Mouse (Mus musculus): Measurements from ENCODE around the gene Dpep2nb.
A peak's percentile ranks its signal among the peaks of the same experiment; 100 is the strongest.
"Not testable (repeated sequence)": the region's sequence is repeated elsewhere in the genome, so short reads cannot be mapped to it uniquely, and the experiment has no call there.

The Dpep2nb gene

GRCm38 (mm10) chr8:106005875-106006274, at the start of gene Dpep2nb:
Gene Dpep2nb (minus strand): TSS chr8:106005975.
- no peak for DNase-seq (ENCODE audit: low spot score)

- no peak for DNase-seq (ENCODE audit: low spot score)
Measured at GRCm38 (mm10) chr8:106055038-106055437, 49.3 kb upstream of the Dpep2nb start.

GRCm38 (mm10) chr8:106054190-106054811, 48.5 kb upstream of the Dpep2nb start:
- peak; percentile 85 for DNase-seq (ENCODE audit: low spot score)

DNA sequence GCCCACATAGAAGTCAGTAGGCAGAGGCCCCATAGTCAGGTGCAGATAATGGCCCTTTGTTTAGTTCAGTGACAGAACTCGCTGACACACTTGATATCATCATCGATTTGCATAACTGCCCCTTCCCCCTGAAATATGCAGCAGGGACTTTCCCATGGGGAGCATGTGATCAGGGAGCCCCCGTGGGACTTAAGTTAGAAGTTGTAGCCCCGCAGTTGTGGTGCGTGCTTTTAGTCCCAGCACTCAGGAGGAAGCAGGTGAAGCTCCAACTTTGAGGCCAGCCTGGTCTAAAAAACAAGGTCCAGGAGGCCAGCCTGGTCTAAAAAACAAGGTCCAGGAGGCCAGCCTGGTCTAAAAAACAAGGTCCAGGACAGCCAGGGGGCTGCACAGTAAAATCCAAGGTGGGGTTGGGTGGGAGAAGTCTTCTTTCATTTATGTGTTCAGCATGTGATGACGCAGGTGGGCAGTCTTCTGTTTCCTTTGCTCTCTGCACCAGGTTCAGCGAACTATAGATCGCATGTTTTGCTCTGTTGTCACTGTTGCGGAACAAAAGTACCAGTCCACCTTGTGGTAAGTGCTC, 46.8 kb upstream of the Dpep2nb start:
- DNase-seq (ENCODE audit: low spot score), result peak; percentile 55

DNA sequence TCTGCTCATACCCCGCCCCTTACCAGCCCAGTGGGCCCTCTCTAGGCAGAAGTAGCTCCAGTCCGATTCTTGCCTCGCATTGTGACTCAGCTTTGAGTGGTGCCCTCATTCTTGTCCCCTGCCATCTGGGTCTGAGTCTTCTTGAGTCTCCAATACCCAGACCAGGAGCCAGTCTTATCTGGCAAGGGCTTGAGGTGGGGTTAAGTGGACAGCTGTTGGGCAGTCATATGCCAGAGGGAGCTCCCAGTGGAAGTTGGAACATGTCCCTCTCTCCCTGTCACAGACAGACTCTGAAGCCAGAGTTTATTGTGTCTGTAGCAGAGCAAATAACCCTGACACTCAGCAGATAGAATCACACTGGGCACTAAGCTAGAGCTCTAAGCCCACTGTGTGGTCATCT, 45.3 kb upstream of the Dpep2nb start:
- no peak for DNase-seq (ENCODE audit: low spot score)

- DNase-seq (ENCODE audit: low spot score), result no peak
Measured at GRCm38 (mm10) chr8:106049840-106050239, 44.1 kb upstream of the Dpep2nb start.

DNA sequence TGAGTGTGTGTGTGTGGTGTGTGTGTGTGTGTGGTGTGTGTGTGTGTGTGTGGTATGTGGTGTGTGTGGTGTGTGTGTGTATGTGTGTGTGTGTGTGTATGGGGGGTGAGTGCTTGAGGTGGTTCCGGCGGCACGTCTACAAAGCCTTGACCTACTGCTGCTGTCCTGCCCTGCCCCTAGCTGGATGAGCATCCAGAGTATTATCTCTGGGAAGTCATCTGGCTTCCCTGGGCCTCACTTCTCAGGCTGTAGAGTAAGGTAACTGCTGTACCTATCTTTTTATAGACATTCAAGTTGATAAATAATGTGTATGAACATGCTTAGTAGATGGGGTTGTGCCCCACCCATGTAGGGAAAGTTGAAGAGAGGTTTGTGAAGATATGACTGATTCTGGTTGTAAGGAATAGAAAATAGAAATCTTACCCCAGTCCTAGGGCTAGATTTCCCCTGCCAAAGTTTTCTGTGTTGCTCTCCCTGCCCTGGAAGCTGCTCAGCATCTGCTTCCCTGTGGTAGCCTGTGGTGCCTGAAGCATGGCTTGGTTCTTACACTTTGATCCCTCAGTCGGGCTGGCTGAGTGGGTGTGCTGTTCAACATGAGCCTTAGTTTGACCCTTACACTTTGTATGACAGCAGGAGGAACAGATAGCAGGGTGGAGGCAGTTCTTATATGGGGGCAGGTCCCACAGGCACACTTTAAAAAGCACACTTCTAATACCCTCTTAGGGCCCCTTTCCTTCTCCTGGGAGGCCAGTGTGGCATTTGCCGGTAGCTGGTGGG, 42.3 kb upstream of the Dpep2nb start:
- no peak for DNase-seq (ENCODE audit: low spot score)

DNA sequence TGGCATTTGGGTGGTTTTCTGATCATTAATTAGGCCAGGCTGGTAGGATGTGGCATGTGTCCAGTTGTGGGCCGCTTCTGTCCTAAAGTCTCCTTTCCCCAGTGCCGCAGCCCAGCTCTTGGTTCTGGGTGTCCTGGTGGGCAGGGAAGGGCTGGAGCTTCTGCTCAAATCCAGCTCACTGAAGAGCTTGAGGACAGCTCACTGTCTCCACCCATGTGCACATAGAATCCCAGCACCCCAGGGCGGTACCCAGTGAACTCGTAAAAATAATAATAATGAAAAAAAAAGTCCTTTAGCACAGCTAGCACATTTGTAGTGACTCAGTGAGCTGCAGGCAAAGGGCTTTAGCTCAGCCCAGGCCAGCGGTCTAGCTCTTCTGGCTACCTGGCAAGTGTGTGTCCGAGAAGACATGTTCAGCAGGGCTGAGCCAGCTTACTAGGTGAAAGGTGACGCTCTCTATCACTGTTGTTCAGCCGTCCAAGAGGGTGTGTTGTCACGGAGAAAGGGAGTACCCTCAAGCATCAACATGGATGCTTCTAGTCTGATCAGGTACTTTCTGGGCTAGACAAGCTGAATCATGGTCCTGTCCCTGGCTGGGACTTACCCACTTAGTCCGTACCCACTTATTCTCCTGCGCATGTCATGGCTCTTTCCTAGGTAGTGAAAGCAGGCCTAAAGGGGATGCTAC, 41.2 kb upstream of the Dpep2nb start:
- DNase-seq (ENCODE audit: low spot score), result no peak

GRCm38 (mm10) chr8:106044151-106044550, 38.4 kb upstream of the Dpep2nb start:
- DNase-seq (ENCODE audit: low spot score), result no peak

DNA sequence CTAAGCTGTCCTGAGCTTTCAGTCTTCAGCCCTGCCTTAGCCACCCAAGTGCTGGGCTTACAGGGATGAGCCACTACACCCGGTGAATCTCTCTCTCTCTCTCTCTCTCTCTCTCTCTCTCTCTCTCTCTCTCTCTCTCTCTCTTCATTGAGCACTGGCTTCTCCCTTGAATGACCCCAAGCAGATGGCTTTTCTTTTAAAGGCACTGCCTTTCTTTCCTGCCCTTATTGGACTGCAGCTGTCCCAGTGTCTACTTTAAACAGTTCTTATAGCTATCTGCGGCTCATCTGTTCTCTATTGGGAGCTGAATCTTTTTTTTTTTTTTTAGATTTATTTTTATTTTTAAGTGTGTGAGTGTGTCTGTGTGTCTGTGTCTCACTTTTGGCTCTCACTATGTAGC, 37.3 kb upstream of the Dpep2nb start:
- no peak for DNase-seq (ENCODE audit: low spot score)

DNA sequence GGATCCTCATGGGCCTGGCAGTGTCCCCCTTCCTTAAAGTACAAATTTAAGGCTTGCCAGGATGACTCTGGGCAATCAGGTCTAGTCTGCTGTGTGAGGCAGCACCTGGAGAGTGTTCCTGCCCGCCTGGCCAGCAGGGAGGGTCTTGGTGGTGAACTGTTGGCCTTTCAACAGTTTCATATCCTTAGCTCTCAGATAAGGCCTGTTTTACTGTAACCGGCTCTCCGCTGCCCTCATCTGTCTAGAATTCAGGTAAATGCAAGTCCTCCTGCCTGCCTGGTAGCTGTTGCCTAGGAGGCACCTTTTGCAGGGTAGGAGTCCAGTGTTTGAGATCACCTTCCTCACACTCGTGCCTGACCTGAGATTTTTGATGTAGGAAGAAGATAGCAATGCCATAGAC, 34.4 kb upstream of the Dpep2nb start:
- DNase-seq (ENCODE audit: low spot score), result no peak

- DNase-seq (ENCODE audit: low spot score), result no peak
Measured at GRCm38 (mm10) chr8:106039605-106040004, 33.8 kb upstream of the Dpep2nb start.

- DNase-seq (ENCODE audit: low spot score), result peak; percentile 28
Measured at GRCm38 (mm10) chr8:106038721-106039120, 32.9 kb upstream of the Dpep2nb start.

DNA sequence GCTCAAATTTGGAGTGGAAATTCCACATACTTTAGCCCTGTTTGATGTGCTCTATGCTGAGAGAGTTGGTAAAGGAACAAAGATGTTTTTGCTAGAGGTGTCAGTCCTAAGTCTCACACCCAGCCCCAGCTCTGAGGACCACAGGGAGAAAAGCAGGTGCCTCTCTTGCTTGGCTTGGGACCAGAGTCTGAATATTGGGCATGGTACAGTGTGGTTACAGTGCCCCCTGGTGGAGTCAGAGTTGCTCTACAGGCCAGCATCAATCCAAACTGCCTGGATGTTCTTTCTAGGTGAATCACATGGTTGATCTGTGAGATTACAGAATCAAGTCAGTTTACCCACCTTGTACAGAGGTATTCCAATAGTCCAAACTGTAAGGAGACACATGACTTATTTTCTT, 16.7 kb upstream of the Dpep2nb start:
- DNase-seq (ENCODE audit: low spot score), result peak; percentile 80

DNA sequence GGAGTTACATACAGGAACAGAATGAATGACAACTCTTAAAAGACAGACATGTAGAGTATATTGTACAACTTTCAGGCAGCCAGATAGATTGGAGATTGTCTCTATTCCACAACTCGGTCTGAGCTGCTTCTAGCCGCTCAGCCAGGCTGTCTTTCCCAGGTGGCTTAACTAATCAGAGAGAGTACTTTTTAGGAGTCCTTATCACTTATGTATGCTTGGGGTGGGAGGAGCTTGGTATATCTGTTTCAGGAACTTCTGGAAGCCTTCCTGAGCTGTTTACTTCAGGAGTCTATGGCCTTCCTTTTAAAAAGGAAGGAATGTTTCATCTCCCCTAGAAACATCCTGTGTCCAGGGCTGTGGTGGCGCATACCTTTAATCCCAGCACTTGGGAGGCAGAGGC, 12.3 kb upstream of the Dpep2nb start:
- DNase-seq (ENCODE audit: low spot score), result no peak

- no peak for DNase-seq (ENCODE audit: low spot score)
Measured at GRCm38 (mm10) chr8:106017130-106017529, 11.4 kb upstream of the Dpep2nb start.

DNA sequence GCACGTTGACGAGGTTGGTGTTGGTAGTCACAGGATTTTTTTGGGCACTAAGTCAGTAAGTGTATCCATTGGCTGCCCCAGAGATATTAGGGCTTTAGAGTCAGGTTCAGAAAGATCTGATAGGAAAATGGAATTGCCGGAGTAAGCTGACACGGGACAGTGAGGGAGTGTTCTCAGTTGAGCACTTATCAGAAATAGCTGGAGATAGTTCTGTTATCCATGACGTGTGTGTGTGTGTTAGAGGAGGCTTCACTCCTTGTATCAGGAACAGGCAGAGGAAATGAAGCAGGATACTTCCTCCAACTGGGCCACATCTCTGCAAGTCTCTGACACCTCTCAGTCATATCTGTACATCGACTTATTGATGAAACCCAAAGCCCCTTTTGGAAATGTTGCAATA, 10.5 kb upstream of the Dpep2nb start:
- DNase-seq (ENCODE audit: low spot score), result no peak

- not testable (repeated sequence) for DNase-seq (ENCODE audit: low spot score)
Measured at GRCm38 (mm10) chr8:106012203-106012602, 6.4 kb upstream of the Dpep2nb start.

DNA sequence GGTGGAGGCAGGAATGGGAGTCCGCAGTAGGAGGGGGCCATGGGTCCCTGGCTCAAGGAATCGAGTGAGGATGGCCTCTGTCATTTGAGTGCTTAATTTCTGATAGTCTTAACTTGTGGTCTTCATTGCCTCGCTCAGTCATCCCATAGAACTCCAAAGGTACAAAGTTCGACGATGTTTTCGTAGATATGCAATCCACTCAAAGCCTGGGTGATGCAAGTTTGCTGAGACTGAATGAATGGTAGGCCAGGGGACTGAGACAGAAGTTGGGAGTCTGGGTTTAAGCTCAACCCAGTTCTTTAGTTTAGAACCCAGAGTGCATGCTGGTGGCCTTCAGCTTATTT, 5.8 kb upstream of the Dpep2nb start, which contains the start of gene Ddx28:
Ddx28 (minus strand) TSS at position 240 of the 344 bp plus-strand sequence.
- DNase-seq (ENCODE audit: low spot score), result no peak

GRCm38 (mm10) chr8:106010748-106011642, 5.2 kb upstream of the Dpep2nb start:
- DNase-seq (ENCODE audit: low spot score), result peak; percentile 90

DNA sequence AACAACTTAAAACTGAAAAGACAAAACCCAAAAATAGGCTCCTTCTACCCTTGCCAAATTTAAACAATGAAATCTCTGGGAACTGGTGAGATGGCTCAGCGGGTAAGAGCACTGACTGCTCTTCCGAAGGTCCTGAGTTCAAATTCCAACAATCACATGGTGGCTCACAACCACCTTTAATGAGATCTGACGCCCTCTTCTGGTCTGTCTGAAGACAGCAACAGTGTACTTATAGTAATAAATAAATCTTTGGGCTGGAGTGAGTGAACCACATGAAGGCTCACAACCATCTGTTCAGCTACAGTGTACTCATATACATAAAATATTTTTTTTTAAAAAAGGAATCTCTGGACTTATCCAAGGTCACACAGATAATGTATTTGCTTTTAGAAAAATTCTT, 2.1 kb upstream of the Dpep2nb start:
- not testable (repeated sequence) for DNase-seq (ENCODE audit: low spot score)

GRCm38 (mm10) chr8:106007135-106007534, 1.4 kb upstream of the Dpep2nb start:
- no peak for DNase-seq (ENCODE audit: low spot score)

Measured in lung, postnatal 25 days (tissue).